Comparison of ENCODE assay signal across 15 mouse cellular contexts in genomic region chr4:91391987-91392598, GRCm38 (mm10). TPM values are rescaled to one million over a fixed set of nuclear protein-coding genes. Genes with fewer than 3 reads are reported as not detected.
"Had no signal": no experiment of that assay in that cellular context is flagged by ENCODE, and none has a peak within 500 bp of the region (broad histone marks: within the 10 kb centered on the region; RNA-seq: fewer than 3 reads in every experiment).

No protein-coding gene starts in this region.

- H3K9me3 ChIP-seq: kidney, embryonic 15.5 days; limb, embryonic 10.5 days; liver, embryonic 15.5 days; midbrain, embryonic 13.5 days had no signal

- H3K4me3 ChIP-seq: kidney, embryonic 15.5 days; limb, embryonic 10.5 days; liver, embryonic 15.5 days; midbrain, embryonic 13.5 days had no signal

- H3K27me3 ChIP-seq: kidney, embryonic 15.5 days; liver, embryonic 15.5 days; midbrain, embryonic 13.5 days had no signal

- H3K9ac ChIP-seq: kidney, embryonic 15.5 days; liver, embryonic 15.5 days; midbrain, embryonic 13.5 days had no signal

- DNase-seq: kidney, adult 2 months; kidney, postnatal 14 days; layer of hippocampus, postnatal 36 days; lung, adult 2 months; lung, postnatal 36 days; right cerebral cortex, adult 18-20 months; right cerebral cortex, postnatal 25 days; thymus, postnatal 36 days had no signal

- H3K4me1 ChIP-seq: kidney, embryonic 15.5 days; limb, embryonic 10.5 days; liver, embryonic 15.5 days had no signal

- H3K36me3 ChIP-seq: kidney, embryonic 15.5 days; limb, embryonic 10.5 days; liver, embryonic 15.5 days; midbrain, embryonic 13.5 days had no signal

- ATAC-seq: lung, postnatal 0 days; midbrain, embryonic 13.5 days had no signal

- H3K4me2 ChIP-seq: kidney, embryonic 15.5 days; liver, embryonic 11.5 days; liver, embryonic 15.5 days; midbrain, embryonic 13.5 days had no signal

- H3K27ac ChIP-seq: kidney, embryonic 15.5 days; limb, embryonic 10.5 days; liver, embryonic 15.5 days; midbrain, embryonic 13.5 days had no signal

RNA-seq across cellular contexts. Expression of gene Elavl2, which starts 8.5 kb away (rescaled TPM):
- total RNA-seq: megakaryocyte progenitor cell, adult 5-6 weeks had no signal
